Mouse (Mus musculus): ENCODE results near the gene Atf2.

GRCm38 (mm10) chr2:73779796-73780195 lies 112.6 kb downstream of the Atf2 start:
- TF ChIP-seq POLR2A (IDR thresholded peaks at IDR 0.05; ENCODE audit: control insufficient read depth, low read depth, low read length) (no peak), CTCF (IDR thresholded peaks at IDR 0.05; ENCODE audit: control insufficient read depth, insufficient read depth, insufficient replicate concordance, low read depth, low read length) (no peak)

Measured in testis, adult 2 months (tissue).